Mouse (Mus musculus): ENCODE measurements around the gene Gm11562.

Gene Gm11562

GRCm38 (mm10) chr11:99585096-99585495 is 35.1 kb downstream of the Gm11562 start:
- DNase-seq (ENCODE audit: extremely low spot score), result no peak

GRCm38 (mm10) chr11:99583245-99583704 is 37.0 kb downstream of the Gm11562 start, which contains the start of gene Krtap1-4:
TSS of gene Krtap1-4 (minus strand) at chr11:99583654.
- no peak for DNase-seq (ENCODE audit: extremely low spot score)

DNA sequence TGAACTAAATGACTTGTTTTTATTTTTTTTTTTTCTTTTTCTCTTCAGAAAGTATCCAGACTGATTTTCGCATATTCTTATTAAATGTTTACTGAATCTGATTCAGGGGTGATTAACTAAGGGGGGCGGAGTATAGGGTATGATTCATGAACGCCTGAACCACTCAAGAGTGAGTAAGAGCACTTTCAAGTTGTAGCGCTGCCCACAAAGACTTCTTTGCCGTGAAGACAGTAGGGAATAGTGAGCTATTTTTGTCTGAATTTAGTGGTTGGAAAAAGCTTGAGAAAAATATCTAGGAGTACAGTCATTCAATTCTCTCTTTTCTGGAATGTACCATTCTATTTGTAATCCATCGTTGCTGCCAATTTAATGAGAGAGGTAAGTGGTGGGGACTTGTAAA is 38.7 kb downstream of the Gm11562 start:
- no peak for DNase-seq (ENCODE audit: extremely low spot score)

GRCm38 (mm10) chr11:99581051-99581450 is 39.2 kb downstream of the Gm11562 start:
- DNase-seq (ENCODE audit: extremely low spot score), result no peak

- no peak for DNase-seq (ENCODE audit: extremely low spot score)
Measured at GRCm38 (mm10) chr11:99580636-99581035, 39.6 kb downstream of the Gm11562 start, which contains the start of gene Krtap1-5. TSS of gene Krtap1-5 (minus strand) at chr11:99581016.

DNA sequence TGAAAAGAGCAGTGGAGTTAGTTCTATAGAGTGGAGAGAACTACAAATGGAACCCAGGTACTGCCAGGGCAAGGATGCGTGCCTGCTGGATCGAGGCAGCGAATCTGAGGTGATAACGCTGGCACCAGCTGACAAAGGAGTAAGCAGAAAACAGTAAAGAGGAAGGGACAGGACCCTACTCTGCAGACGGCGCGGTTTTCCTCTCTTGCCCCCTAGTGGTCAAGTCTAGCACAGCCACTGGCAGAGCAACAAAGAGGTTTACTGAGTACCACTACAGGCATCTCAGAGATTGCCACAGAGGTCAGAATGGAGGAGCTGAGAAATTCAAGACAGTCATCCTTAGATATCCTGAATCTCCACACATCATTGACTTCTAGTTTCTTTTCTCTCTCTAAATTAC is 46.1 kb downstream of the Gm11562 start:
- peak; percentile 82 for DNase-seq (ENCODE audit: extremely low spot score)

- no peak for DNase-seq (ENCODE audit: extremely low spot score)
Measured at GRCm38 (mm10) chr11:99573164-99573563, 47.1 kb downstream of the Gm11562 start.

Data from embryo, embryonic 9.5 days (tissue).